Mouse (Mus musculus) MN1 (cell line): ENCODE measurements around the gene Arxes1.
"Not testable (repeated sequence)": the region's sequence is repeated elsewhere in the genome, so short reads cannot be mapped to it uniquely, and the experiment has no call there.

ENCODE experiments used
- DNase-seq: peaks from one replicate; pipeline ENCODE4 v3.0.0-alpha.2; 2016; ENCODE audit warnings: low spot score

The Arxes1 gene

GRCm38 (mm10) chrX:136032799-136033763, at the start of gene Arxes1:
Gene Arxes1, plus strand, starts transcription at chrX:136033367.
- DNase-seq = not testable (repeated sequence)

GRCm38 (mm10) chrX:135984539-135985260, 48.5 kb upstream of the Arxes1 start:
- no peak for DNase-seq

GRCm38 (mm10) chrX:135986267-135986666, 46.9 kb upstream of the Arxes1 start:
- no peak for DNase-seq

GRCm38 (mm10) chrX:135990661-135991060, 42.5 kb upstream of the Arxes1 start:
- no peak for DNase-seq

- not testable (repeated sequence) for DNase-seq
Measured at GRCm38 (mm10) chrX:135993192-135993594, 40.0 kb upstream of the Arxes1 start.

GRCm38 (mm10) chrX:135993664-135994119, 39.5 kb upstream of the Arxes1 start, which contains the start of gene Arxes2:
Gene Arxes2, plus strand, starts transcription at chrX:135993824.
- not testable (repeated sequence) for DNase-seq

- DNase-seq = no peak
Measured at GRCm38 (mm10) chrX:136007199-136007843, 25.8 kb upstream of the Arxes1 start.

GRCm38 (mm10) chrX:136014392-136014791, 18.8 kb upstream of the Arxes1 start:
- DNase-seq = peak; percentile 26

GRCm38 (mm10) chrX:136030331-136030730, 2.8 kb upstream of the Arxes1 start:
- DNase-seq = no peak

GRCm38 (mm10) chrX:136043726-136044125, 10.6 kb downstream of the Arxes1 start:
- DNase-seq = no peak

GRCm38 (mm10) chrX:136047528-136047927, 14.4 kb downstream of the Arxes1 start:
- DNase-seq = peak; percentile 79

- no peak for DNase-seq
Measured at GRCm38 (mm10) chrX:136051219-136051618, 18.1 kb downstream of the Arxes1 start.

GRCm38 (mm10) chrX:136060698-136061097, 27.5 kb downstream of the Arxes1 start:
- DNase-seq = no peak

GRCm38 (mm10) chrX:136067201-136067991, 34.2 kb downstream of the Arxes1 start:
- DNase-seq = peak; percentile 63

- DNase-seq = peak; percentile 34
Measured at GRCm38 (mm10) chrX:136068020-136068419, 34.9 kb downstream of the Arxes1 start, which contains the start of gene Bex2. Gene Bex2, minus strand, starts transcription at chrX:136068236.
